Mouse (Mus musculus): ENCODE measurements around the gene Mindy2.

- TF ChIP-seq CTCF (IDR thresholded peaks at IDR 0.05; ENCODE audit: extremely low read depth, insufficient read depth, insufficient read length, insufficient replicate concordance) (no peak), POLR2A (IDR thresholded peaks at IDR 0.05; ENCODE audit: low read depth, low read length) (no peak)
Measured at GRCm38 (mm10) chr9:70591486-70591885, 65.5 kb downstream of the Mindy2 start.
